Mouse (Mus musculus) embryo, embryonic 11 days (tissue): ENCODE measurements at regions not wholly inside any gene's neighbourhood (a gene's known extent, or its start where the extent isn't known, plus 50 kb on each side); places are given as distances from the start of the nearest gene placed in this dataset.

Experiments used
- DNase-seq: peaks from one replicate; pipeline ENCODE4 v3.0.0-alpha.2; 2015

DNA sequence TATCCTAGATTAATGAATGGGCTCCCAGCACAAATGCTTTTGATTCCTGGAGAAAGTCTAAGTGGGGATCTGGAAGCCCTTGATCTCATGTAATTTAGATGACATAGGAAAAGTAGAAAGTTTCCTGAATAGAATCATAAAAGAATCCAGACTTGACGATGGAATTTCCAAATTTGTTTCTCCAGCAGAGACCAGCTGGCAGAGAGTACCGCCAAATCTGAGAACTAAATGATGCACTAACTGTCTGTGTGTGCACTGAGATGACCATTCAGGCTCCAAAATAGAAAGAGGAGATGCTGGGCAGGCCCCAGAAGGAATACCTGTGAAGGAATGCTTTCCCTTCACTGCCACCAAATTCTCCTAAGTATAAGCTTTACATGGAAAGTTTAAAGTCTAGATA, 704.6 kb downstream of the Fat4 start:
- DNase-seq = no peak

DNA sequence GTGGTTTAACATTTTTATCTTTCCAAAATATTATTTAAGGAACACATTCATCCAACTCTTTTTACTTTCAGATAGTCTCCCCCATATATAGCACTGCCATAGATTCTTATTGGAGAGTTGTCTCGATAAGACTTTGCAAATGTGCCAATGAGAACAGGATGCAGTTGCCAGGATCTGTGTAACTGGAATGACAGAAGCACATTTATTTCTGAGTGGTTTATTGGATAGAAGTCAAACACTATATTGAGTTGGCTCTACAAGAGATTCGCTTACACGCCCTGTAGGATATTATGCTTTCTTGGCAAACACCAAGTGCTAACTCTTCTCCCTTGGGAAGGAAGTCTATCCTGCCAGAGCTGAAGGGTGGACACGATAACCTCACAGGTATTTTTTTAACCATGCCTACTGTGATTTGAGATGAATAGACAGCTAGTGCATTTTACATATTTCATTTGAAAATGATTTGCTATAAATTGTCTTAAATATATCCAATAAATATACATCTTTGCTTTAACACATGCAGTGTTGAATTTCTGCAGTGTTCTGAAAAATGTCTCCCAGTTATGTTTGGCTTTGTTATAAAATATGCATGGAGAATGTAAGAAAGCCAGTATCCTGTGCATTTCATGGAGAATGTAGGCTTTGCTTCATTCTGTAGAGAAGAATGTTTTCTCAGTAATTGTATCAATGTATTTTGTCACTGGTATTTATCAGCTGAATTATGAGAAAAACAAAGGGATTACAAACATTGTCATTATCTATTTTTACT, 705.8 kb downstream of the Fat4 start:
- DNase-seq = no peak

DNA sequence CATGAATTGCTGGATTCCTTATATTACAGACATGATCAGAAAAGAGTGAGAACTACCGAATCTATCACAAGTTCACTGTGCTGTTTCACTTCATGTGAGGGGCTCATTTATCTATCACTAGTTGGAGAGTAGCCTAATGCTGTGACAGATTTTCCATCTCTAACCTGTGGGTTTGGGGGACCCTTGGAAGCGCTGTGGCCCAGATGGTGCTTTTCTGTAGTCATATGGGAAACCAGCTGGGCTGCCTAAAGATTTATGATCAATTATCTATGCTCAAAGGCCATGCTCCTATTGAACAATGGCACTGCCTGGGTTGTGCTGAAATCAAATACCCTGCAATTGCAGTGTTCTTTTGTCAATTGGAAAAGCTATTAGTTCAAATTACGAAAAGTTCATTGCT, 723.2 kb downstream of the Fat4 start:
- peak; percentile 55 for DNase-seq

- peak; percentile 18 for DNase-seq
Observed at GRCm38 (mm10) chr3:39612408-39612807, 725.7 kb downstream of the Fat4 start.

DNA sequence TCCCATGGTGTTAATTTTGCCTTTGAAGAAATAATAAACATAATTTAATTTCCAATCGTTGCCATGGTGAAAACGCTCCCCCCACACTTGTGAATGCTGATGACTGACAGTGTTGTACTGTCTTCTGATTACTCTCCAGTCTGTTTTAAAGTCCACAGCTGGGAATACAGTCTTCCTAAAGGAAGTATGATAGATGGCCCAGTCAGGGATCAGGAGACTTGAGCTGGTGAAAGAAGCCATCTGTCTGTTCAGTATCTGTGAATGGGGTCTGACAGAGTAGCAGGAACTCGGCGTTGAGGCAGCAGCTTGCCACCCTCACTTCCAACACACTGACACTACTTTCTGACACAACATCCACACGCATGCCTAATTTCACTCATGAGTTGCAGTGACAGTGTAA, 751.2 kb downstream of the Fat4 start:
- peak; percentile 26 for DNase-seq

GRCm38 (mm10) chr3:39643194-39643593, 756.5 kb downstream of the Fat4 start:
- DNase-seq = no peak

DNA sequence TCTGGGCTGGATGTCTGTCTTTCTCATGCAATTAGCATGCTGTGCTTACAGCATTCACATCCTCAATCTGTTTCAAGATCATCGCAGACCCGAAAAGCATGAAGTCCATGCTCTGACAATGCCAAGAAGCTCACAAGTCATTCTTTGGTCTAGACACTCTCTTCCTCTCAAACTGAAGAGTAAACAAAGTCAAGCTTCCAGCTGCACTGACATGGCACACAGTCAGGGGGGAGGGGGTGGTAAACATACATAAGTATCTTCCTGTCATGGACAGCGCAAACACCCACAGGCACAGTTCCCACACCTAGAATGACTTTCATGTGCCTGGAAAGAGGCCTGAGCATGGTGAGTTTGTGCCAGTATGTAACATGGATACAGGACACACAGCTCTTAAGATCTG, 780.1 kb downstream of the Fat4 start:
- no peak for DNase-seq

DNA sequence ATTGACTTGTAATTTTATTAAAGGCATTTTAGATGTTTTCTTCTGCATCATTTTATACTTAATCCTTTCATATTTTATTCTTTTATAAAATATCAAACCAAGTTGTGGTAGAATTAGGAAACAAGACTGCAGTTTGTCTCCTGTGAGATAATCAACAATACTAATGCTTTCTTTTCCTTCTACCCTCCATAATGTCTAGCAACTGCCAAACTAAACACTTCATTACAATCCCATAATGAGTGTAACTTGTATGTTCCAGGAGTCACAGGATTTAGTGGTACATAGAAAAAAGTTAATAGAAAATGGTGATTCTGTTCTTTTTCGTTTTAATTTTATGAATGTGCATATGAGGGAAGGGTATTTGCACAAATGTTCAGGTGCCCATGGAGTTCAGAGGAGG, 782.4 kb downstream of the Fat4 start:
- no peak for DNase-seq

- DNase-seq = no peak
Observed at GRCm38 (mm10) chr3:39673997-39674396, 787.3 kb downstream of the Fat4 start.

GRCm38 (mm10) chr3:39674927-39675326, 788.2 kb downstream of the Fat4 start:
- no peak for DNase-seq

GRCm38 (mm10) chr3:39705610-39706009, 818.9 kb downstream of the Fat4 start:
- no peak for DNase-seq

GRCm38 (mm10) chr3:39712795-39713709, 818.0 kb upstream of the Intu start:
- DNase-seq = no peak

DNA sequence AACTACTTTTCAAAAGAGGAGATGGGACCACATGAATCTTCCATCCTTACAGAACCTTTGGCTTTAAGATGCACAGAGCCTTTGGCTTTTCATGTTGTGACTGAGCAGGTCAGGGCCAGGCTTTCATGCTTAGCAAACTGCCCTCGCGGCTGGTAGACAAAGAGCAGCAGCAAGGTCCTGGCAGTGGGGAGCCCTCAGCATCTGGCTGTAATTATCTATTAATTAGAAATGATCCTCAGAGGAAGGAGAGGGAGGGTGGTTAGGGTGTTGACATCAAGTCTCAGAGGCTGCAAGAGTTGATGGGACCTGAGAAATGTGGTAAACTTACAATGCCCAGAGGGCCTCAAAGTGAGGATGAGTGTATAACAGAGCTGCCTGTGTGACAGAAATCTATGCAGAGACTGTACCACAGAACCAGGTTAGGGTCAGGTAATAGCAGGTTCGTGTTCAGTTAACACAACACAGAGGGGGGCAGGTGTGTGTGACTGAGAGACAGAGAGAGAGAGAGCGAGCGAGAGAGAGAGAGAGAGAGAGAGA, 817.0 kb upstream of the Intu start:
- peak; percentile 50 for DNase-seq

- DNase-seq = no peak
Observed at GRCm38 (mm10) chr3:39718946-39719545, 812.0 kb upstream of the Intu start.

DNA sequence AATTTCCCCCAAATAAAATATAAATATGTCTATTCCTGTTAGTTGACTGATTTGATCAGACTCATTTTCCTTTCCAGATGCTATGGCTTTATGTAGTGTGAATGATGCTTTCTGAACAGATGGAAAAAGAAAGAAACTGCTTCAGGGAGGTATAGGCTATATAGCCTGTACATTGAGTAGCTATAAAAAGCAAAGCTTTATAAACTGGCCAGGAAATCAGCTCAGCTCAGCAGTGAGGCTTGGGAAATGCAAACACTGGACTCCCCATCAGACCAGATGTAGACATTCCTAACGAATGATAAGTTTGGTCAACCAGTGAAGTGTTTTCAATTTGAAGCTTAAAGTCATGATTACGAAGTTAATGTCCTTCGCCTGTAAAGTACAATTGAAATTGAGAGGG, 805.3 kb upstream of the Intu start:
- no peak for DNase-seq

DNA sequence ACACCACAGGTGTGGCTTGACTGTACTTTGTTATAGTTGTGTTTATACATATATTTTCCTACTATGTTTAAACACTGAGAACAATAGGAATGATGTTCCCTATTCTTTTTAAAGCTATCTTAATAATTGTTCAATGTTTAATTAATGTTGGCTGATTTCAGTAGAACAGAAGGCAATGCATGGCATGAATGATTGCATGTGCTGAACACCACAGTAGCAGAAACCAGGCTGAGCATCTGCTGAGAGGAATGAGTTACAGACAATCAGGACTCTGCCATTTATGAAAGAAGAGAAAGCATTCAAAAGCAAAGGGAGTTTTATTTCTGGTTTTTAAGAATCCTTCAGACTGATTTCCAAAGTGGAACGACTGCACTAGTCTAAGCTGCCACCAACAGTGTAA, 794.4 kb upstream of the Intu start:
- DNase-seq = no peak

GRCm38 (mm10) chr3:39745947-39746346, 785.1 kb upstream of the Intu start:
- no peak for DNase-seq

DNA sequence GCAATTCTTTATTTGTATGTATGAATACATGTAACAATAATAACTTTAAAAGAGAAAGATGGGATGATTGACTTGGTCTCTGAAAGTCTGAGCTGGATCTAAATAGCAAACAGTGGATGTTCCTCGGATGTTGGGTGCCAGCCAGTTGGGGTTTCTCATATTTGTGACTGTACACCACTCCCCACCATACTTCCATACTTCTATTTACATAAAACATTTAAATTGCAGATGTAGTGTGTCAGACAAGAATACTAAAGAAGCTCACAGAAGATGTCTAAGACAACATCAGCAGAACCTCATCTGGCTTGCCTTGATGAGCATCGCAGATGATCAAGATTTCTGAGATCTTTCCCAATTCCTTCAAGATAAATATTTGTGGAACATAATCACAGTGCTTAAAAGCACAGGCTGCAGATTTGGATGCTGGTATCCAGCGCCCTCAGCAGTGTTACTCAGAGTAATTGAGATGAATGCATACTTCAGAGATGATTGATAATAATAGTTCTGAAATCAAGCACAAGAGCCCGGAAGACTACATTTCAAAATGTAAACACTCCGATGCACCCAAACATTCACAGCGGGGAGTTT, 762.0 kb upstream of the Intu start:
- no peak for DNase-seq

DNA sequence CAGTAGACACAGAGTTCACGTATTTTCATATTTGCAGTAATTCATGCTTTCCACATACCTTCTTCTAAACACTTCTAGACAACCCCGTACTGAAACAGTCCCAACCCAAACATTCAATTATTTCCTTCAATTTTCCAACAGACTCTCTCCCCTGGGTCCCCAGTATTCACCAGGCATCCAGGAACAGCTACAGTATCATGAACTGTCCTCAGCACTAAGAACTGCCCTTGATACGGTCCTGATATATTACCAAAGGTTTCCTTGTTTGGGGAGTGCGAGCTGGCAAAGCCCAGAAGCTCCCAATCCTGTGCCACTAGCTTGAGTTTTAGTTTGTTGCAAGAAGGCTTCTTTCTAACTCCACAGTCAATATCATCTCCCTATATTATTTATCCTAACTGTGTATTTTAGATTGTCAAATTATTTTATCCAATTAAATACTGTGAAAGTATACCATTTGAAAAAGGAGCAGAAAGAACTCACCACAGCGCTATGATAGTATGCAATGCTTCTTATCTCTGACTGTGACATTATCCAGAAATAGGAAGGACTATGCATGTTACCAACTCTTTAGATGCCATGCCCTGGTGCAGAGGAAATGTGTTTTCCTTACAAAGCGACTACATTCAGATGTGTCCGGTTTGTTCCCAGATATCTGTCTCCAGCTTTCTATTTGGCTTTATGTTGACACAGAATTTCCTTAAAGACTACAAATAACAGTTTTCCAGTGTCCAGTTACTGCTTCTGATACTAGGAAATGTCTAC, 754.6 kb upstream of the Intu start:
- no peak for DNase-seq

- peak; percentile 10 for DNase-seq
Observed at GRCm38 (mm10) chr3:39779690-39780218, 751.3 kb upstream of the Intu start.

GRCm38 (mm10) chr3:39780270-39780669, 750.8 kb upstream of the Intu start:
- no peak for DNase-seq

- DNase-seq = no peak
Observed at GRCm38 (mm10) chr3:39784901-39785300, 746.2 kb upstream of the Intu start.
